Mouse (Mus musculus): ENCODE results near the gene Macrod2. TPM values are rescaled to one million over a fixed set of nuclear protein-coding genes. Genes with fewer than 3 reads are reported as not detected.

Macrod2 gene
- polyA plus RNA-seq, 1 experiment from 2014 or later = 89.4 TPM

DNA sequence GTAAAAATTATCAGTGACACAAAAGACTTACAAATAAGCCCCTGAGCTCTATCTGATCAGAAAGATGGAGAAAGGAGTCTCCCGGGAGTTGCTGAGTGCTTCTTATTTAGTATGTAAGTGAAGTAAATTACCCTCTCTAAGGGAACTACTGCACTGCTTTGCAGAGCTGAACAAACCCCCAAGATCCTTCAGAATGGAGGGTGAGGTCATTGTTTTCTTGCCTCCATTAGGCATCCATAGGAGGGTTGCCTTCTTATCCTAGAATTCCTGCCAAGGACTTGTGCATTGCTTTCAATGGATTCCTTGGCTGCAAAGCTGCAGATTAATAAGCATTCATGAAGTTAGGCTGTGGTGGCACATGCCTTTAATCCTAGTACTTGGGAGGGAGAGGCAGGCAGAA lies 470.5 kb downstream of the Macrod2 start:
- H3K4me1 ChIP-seq = no peaks in the 10 kb centered on the region
- H3K4me3 ChIP-seq (replicated peaks) = no peak overlapping the region
- no peak for ATAC-seq (ENCODE audit: low FRiP score)
- H3K4me2 ChIP-seq = no peak overlapping the region
- H3K9ac ChIP-seq (replicated peaks) = no peak overlapping the region
- H3K9me3 ChIP-seq (replicated peaks) = no peaks in the 10 kb centered on the region
- no peaks in the 10 kb centered on the region for H3K36me3 ChIP-seq
- no peak overlapping the region for H3K27ac ChIP-seq (replicated peaks)
- no peaks in the 10 kb centered on the region for H3K27me3 ChIP-seq (replicated peaks)
- WGBS = 87% methylated on average over 1 of the region's 1 CpGs

DNA sequence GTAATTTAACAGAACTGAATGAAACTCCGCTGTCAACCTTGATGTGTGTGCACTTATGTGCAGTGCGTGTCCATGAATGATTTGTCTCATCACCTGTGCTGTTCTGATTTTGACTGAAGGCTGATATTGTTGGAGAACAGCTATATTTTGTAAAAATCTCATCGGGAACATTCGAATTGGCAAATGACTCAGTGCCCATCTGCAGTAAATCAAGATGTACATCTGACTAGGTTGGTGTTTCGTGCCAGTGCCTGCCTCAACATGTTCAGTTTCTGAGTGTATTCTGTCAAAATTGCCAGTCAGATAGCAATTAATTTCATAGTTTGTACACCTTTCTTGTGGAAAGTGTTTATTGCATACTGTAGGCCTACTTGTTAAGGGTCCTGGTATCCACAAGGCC lies 472.0 kb downstream of the Macrod2 start:
- H3K9me3 ChIP-seq (replicated peaks) = no peaks in the 10 kb centered on the region
- no peaks in the 10 kb centered on the region for H3K36me3 ChIP-seq
- H3K4me1 ChIP-seq = no peaks in the 10 kb centered on the region
- no peak overlapping the region for H3K4me2 ChIP-seq
- ATAC-seq (ENCODE audit: low FRiP score) = no peak
- H3K9ac ChIP-seq (replicated peaks) = no peak overlapping the region
- WGBS = 92% methylated on average over 5 of the region's 5 CpGs
- no peak overlapping the region for H3K4me3 ChIP-seq (replicated peaks)
- H3K27ac ChIP-seq (replicated peaks) = no peak overlapping the region
- no peaks in the 10 kb centered on the region for H3K27me3 ChIP-seq (replicated peaks)

DNA sequence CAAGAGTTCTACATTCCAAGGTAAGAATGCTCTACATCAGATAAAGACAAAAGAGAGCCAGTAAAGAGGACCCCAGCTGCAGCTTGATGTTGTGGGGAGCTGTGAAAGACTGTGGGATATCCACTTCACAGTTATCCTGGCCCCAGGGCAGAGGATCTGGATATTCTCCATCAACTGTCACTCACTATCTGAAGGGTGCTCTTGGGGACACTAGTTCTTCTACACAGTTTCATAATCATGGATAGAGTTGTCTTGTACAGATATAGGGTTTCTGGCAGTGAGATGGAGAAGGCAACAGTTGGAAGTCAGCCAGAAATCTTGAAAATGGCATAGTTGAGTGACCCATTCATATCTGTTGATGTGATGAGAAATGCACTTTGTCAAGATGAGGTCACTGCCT lies 490.1 kb downstream of the Macrod2 start:
- H3K36me3 ChIP-seq = no peaks in the 10 kb centered on the region
- H3K9ac ChIP-seq (replicated peaks) = no peak overlapping the region
- H3K27me3 ChIP-seq (replicated peaks) = no peaks in the 10 kb centered on the region
- no peak overlapping the region for H3K4me3 ChIP-seq (replicated peaks)
- no peaks in the 10 kb centered on the region for H3K4me1 ChIP-seq
- H3K27ac ChIP-seq (replicated peaks) = no peak overlapping the region
- no peaks in the 10 kb centered on the region for H3K9me3 ChIP-seq (replicated peaks)
- no peak for ATAC-seq (ENCODE audit: low FRiP score)
- no peak overlapping the region for H3K4me2 ChIP-seq

DNA sequence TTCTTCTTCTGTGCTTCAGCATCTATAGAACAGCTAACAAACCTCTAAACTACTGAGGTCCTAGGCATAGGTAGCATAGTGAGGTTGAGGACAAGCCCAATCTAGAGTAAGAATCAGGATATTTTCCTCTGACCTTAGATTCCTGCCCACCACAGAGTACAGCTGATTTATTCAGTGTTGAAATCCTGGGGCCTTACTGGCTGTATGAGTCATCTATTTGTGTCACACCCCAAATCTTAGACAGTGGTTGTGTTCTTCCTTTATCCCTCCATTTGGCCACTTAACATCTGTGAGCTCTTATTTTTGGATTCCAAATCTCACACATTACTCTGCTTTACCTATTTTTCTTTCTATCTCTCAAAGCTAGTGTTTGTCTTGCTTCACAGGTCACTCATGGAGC lies 495.6 kb downstream of the Macrod2 start:
- Histone ChIP-seq H3K4me2 (no peak overlapping the region), H3K9ac (replicated peaks) (no peak overlapping the region), H3K27ac (replicated peaks) (no peak overlapping the region), H3K36me3 (no peaks in the 10 kb centered on the region), H3K9me3 (replicated peaks) (no peaks in the 10 kb centered on the region), H3K4me3 (replicated peaks) (no peak overlapping the region), H3K27me3 (replicated peaks) (no peaks in the 10 kb centered on the region), H3K4me1 (no peaks in the 10 kb centered on the region)
- ATAC-seq (ENCODE audit: low FRiP score) = no peak

DNA sequence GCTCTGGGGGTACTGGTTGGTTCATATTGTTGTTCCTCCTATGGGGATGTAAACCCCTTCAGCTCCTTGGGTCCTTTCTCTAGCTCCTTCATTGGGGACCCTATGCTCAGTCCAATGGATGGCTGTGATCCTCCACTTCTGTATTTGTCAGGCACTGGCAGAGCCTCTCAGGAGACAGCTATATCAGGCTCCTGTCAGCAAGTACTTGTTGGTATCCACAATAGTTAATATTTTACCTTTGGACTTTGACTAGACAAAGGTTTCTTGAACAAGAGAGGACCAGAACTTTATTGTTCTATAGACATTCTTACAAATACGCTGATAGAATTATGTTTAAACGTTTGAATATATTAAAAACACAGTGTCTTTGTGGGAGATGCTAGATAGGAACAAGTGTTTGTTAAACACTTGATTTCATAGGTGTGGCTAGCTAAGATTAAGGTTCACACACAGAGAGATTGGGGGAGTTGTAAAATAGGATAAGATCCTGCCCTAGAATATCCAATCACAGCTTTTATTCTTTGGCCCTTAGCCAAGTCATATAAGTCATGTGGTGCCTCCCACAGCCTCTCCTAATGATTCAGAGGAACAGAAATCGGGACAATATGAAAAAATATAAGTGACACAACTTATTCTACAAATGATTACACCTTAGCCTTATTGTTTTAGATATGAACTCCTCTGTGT lies 501.4 kb downstream of the Macrod2 start:
- Histone ChIP-seq H3K4me1 (no peaks in the 10 kb centered on the region), H3K9me3 (replicated peaks) (no peaks in the 10 kb centered on the region), H3K4me3 (replicated peaks) (no peak overlapping the region), H3K36me3 (no peaks in the 10 kb centered on the region), H3K9ac (replicated peaks) (no peak overlapping the region), H3K4me2 (no peak overlapping the region), H3K27me3 (replicated peaks) (no peaks in the 10 kb centered on the region), H3K27ac (replicated peaks) (no peak overlapping the region)
- 80% methylated on average over 3 of the region's 3 CpGs for WGBS
- no peak for ATAC-seq (ENCODE audit: low FRiP score)

DNA sequence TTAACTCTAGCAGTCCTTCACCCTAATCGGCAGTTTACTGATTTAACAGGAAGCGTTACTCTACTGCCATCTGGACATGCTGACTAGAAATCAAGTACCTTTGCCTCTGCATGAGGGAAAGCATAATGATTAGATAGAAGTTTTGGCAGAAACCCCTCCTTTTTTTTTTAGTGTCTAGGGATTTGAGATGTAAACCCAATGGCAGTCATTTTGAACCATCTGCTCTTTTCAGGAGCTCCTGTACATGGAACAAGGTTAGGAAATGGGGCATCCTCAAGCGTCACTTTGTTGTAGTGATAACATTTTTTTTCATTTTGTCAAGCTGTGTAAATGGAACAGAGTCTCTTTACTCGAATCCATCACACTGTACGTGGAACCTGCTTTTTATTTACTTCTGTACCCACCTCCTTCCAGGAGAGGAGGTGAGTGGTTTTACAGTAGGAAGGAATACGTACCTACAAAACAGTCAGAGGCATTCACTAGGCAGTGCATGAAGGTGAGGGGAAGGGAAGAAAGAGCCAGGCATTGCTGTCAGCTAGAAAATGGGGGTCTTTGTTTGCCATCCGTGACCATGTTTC lies 503.4 kb downstream of the Macrod2 start:
- H3K4me2 ChIP-seq = no peak overlapping the region

DNA sequence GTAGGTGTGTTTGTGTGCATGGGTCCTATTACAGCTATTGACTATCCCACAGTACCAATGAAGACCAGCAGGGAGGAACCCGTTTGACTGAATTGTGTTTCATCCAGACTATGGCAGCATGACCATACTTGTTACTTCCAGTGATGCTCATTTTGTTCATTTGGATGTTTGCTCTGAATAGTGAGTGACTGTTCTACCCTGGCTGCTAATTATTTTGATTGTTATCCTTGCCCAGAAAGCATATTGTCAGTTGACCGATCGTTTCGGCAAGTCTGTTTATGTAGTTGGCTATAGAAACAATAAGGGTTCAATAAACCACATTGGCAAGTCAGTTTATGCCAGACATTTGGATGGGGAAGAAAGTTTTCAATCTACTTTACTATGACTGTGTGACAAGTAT lies 510.2 kb downstream of the Macrod2 start:
- Histone ChIP-seq H3K27me3 (replicated peaks) (no peaks in the 10 kb centered on the region), H3K9me3 (replicated peaks) (no peaks in the 10 kb centered on the region), H3K4me1 (no peaks in the 10 kb centered on the region), H3K4me3 (replicated peaks) (no peak overlapping the region), H3K36me3 (no peaks in the 10 kb centered on the region), H3K9ac (replicated peaks) (no peak overlapping the region), H3K27ac (replicated peaks) (no peak overlapping the region), H3K4me2 (no peak overlapping the region)
- 32% methylated on average over 4 of the region's 4 CpGs for WGBS
- no peak for ATAC-seq (ENCODE audit: low FRiP score)

More for the DNA sequence above, 503.4 kb downstream of the Macrod2 start:
- no peak overlapping the region for H3K27ac ChIP-seq (replicated peaks)
- H3K9ac ChIP-seq (replicated peaks) = no peak overlapping the region
- 52% methylated on average over 7 of the region's 7 CpGs for WGBS
- ATAC-seq (ENCODE audit: low FRiP score) = no peak
- no peaks in the 10 kb centered on the region for H3K27me3 ChIP-seq (replicated peaks)
- H3K9me3 ChIP-seq (replicated peaks) = no peaks in the 10 kb centered on the region
- no peaks in the 10 kb centered on the region for H3K4me1 ChIP-seq
- H3K4me3 ChIP-seq (replicated peaks) = no peak overlapping the region
- no peaks in the 10 kb centered on the region for H3K36me3 ChIP-seq

DNA sequence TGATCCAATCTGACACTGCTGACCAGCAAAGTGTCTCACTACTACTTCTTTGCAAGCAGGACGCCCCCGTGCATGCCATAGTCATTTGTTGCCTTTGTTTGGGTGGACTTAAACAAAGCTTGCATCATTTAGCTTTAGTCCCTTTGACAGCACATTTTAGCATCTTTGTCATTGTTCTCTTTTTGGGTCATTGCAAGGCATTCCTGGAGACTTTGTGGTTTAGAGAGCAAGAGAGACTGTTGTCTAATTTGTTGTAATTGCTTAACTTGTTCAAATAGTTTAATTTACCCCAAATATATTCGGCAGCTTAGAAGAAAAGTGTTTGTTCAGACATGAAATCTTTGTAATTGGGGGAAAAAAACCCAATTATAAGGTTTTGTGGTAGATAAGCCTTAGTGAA lies 511.0 kb downstream of the Macrod2 start:
- Histone ChIP-seq H3K4me1 (no peaks in the 10 kb centered on the region), H3K4me2 (no peak overlapping the region), H3K9ac (replicated peaks) (no peak overlapping the region), H3K4me3 (replicated peaks) (no peak overlapping the region), H3K27me3 (replicated peaks) (no peaks in the 10 kb centered on the region), H3K27ac (replicated peaks) (no peak overlapping the region), H3K9me3 (replicated peaks) (no peaks in the 10 kb centered on the region), H3K36me3 (no peaks in the 10 kb centered on the region)
- ATAC-seq (ENCODE audit: low FRiP score) = no peak
- WGBS = 19% methylated on average over 3 of the region's 3 CpGs

DNA sequence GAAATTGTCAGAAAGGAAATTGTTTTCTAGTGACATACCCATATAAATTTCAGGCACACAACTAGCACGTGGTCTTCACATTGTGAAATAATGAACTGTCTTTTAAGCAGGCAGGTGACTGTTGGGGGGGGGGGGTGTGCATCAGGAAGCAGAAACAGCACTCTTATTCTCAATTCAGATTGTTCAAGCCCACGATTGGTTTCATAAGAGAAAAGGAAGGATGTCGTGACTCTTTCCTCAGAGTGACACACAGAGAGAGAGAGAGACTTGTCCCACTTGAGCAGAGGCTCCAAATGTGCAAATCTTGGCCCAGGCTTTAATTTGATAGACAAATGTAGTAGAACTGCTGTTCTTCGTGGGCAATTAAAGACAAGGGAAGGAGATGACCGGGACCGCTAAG lies 516.4 kb downstream of the Macrod2 start:
- 60% methylated on average over 6 of the region's 6 CpGs for WGBS
- H3K9me3 ChIP-seq (replicated peaks) = no peaks in the 10 kb centered on the region

DNA sequence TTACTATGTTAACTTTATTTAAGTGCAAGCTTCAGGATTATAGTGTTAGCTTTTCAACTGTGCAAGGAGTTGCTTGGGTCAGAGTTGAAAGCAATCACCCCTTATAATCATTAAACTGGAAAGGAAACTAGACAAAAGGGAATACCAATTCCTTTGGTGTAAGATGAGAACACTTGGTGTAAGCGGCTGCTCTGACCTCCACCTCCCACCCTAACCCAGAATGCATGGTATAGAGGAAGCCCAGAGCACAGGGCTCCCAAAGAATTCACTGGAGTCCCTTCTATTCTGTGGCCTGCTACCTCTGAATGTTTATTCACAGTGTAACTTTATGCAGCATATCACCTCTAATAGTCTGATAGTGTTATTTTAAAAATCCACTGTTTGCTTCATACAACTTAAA lies 517.1 kb downstream of the Macrod2 start:
- H3K4me1 ChIP-seq = no peaks in the 10 kb centered on the region
- WGBS = 19% methylated on average over 1 of the region's 1 CpGs
- H3K36me3 ChIP-seq = no peaks in the 10 kb centered on the region
- H3K4me2 ChIP-seq = no peak overlapping the region
- H3K4me3 ChIP-seq (replicated peaks) = no peak overlapping the region
- no peak for ATAC-seq (ENCODE audit: low FRiP score)
- no peaks in the 10 kb centered on the region for H3K27me3 ChIP-seq (replicated peaks)
- H3K9ac ChIP-seq (replicated peaks) = no peak overlapping the region
- H3K27ac ChIP-seq (replicated peaks) = no peak overlapping the region
- H3K9me3 ChIP-seq (replicated peaks) = no peaks in the 10 kb centered on the region

More for the DNA sequence above, 516.4 kb downstream of the Macrod2 start:
- no peaks in the 10 kb centered on the region for H3K4me1 ChIP-seq
- no peak overlapping the region for H3K9ac ChIP-seq (replicated peaks)
- no peaks in the 10 kb centered on the region for H3K36me3 ChIP-seq
- H3K4me3 ChIP-seq (replicated peaks) = no peak overlapping the region
- H3K4me2 ChIP-seq = no peak overlapping the region
- ATAC-seq (ENCODE audit: low FRiP score) = no peak
- H3K27ac ChIP-seq (replicated peaks) = no peak overlapping the region
- H3K27me3 ChIP-seq (replicated peaks) = no peaks in the 10 kb centered on the region

DNA sequence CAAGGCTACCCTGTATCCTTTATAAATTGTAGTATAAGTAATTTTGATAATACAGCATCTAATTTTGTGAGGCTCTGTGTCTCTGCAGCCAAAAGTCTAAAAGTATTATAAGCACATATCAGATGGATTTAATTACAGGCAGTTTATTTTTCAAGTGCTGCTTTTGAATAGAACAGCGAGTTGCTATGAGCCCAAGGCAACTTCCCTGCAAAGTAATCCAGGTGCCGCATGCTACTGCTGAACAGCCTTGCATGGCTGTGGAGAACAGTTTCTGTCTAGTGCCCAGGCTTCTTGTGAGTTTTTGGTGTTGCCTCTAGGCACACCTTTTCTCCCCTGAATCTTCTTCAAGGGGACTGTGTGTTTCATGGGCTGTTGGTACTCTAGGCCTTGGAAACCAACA lies 517.8 kb downstream of the Macrod2 start:
- Histone ChIP-seq H3K4me2 (no peak overlapping the region), H3K27ac (replicated peaks) (no peak overlapping the region), H3K4me3 (replicated peaks) (no peak overlapping the region), H3K9ac (replicated peaks) (no peak overlapping the region), H3K27me3 (replicated peaks) (no peaks in the 10 kb centered on the region), H3K4me1 (no peaks in the 10 kb centered on the region), H3K36me3 (no peaks in the 10 kb centered on the region), H3K9me3 (replicated peaks) (no peaks in the 10 kb centered on the region)
- ATAC-seq (ENCODE audit: low FRiP score) = no peak
- 75% methylated on average over 2 of the region's 2 CpGs for WGBS

DNA sequence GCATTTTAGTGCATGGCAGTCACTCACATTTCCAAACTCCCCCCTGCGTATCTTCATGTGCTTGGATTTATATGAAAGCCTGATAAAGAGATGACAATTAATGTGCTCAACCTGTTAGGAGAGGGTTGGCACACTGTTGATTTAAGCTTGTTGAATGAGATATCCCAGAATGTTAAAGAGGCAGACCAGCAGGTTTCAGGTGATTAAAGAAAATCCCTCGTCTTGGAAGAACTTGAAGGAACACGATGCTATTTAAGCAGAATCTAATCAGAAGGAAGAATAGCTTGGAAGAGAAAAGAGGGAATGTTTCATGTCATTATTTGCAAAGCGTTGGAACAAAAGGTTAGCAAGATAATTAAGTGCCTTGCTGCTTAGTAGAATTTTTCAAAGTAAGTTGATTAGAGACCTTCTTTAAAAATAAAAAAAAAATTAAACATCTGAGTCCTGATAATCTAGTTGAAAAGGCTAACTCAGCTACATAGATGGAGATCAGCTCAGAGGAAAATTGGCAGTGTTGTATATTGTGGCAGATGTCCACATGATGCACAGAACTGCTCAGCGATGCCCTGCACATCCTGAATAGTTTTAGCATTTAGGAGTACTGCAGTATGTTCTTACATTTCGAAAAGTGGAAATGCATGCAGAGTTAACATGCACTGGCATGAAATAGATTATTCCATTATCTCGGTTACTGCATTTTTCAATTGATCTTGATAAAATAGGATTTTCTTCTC lies 518.7 kb downstream of the Macrod2 start:
- Histone ChIP-seq H3K9me3 (replicated peaks) (no peaks in the 10 kb centered on the region), H3K4me2 (no peak overlapping the region)
- ATAC-seq (ENCODE audit: low FRiP score) = no peak

More for the DNA sequence above, 518.7 kb downstream of the Macrod2 start:
- Histone ChIP-seq H3K27me3 (replicated peaks) (no peaks in the 10 kb centered on the region), H3K36me3 (no peaks in the 10 kb centered on the region), H3K4me3 (replicated peaks) (no peak overlapping the region), H3K9ac (replicated peaks) (no peak overlapping the region), H3K4me1 (no peaks in the 10 kb centered on the region), H3K27ac (replicated peaks) (no peak overlapping the region)
- WGBS = 71% methylated on average over 7 of the region's 7 CpGs
